Mouse (Mus musculus) ovary, postnatal 10 days (tissue): Measurements from ENCODE around the gene Wtap.
A peak's percentile ranks its signal among the peaks of the same experiment; 100 is the strongest.
"Not testable (repeated sequence)": the region's sequence is repeated elsewhere in the genome, so short reads cannot be mapped to it uniquely, and the experiment has no call there.

ENCODE experiments used
- DNase-seq: peaks from one replicate; pipeline ENCODE4 v3.0.0; 2022; ENCODE audit warnings: low spot score

Gene Wtap

DNA sequence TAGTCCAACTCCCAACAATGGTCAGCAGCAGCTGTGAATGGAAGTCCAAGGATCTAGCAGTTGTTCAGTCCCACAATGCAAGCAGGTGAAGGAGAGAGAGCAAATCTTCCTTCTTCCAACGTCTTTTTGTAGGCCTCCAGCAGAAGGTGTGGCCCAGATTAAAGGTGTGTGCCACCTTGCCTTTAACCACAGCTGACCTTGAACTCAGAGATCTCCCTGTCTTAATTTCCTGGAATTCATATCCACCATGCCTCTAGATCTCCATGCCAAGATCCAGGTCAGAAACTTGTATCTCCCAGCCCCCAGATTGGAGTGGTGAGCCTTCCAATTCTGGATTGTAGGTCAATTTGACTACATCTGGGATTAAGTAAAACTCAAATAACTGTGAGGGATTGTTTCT, at the start of gene Wtap:
Wtap (minus strand) TSS at position 101 of the 400 bp plus-strand sequence.
- DNase-seq = no peak

- DNase-seq = not testable (repeated sequence)
Measured at GRCm38 (mm10) chr17:13036627-13037192, 42.7 kb upstream of the Wtap start.

DNA sequence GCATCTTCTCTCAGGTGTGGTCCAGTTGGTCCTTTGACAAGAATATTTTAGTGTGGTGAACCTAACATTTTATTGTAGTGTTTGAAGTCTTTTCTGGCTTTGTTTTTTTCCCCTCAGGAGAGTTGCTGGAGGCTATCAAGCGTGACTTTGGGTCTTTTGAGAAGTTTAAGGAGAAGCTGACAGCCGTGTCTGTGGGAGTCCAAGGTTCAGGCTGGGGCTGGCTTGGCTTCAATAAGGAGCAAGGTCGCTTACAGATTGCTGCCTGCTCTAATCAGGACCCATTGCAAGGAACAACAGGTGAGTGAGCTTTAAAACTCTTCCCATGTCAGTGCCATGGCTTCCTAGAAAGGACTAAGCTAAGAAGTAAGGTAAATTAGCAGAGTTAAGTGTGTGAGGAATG, 19.3 kb upstream of the Wtap start:
- DNase-seq = no peak

GRCm38 (mm10) chr17:13009887-13010286, 15.9 kb upstream of the Wtap start:
- DNase-seq = no peak

- no peak for DNase-seq
Measured at GRCm38 (mm10) chr17:13008528-13008927, 14.6 kb upstream of the Wtap start.

- peak; percentile 96 for DNase-seq
Measured at GRCm38 (mm10) chr17:13007730-13008425, 13.9 kb upstream of the Wtap start.

GRCm38 (mm10) chr17:13006984-13007383, 13.0 kb upstream of the Wtap start:
- no peak for DNase-seq

DNA sequence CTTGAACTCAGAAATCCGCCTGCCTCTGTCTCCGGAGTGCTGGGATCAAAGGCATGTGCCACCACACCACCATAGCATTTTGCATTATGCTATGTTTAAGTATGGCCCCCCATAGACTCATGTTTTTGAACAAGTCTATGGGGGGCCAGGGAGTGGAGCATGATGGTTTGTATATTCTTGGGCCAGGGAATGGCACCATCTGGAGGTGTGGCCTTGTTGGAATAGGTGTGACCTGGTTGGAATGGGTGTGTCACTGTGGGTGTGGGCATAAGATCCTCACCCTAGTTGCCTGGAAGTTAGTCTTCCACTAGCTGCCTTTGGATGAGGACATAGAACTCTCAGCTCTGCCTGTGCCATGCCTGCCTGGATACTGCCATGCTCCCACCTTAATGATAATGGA, 12.6 kb upstream of the Wtap start, which contains the start of gene Sod2:
Sod2 (plus strand) TSS at position 301 of the 400 bp plus-strand sequence.
- not testable (repeated sequence) for DNase-seq

- not testable (repeated sequence) for DNase-seq
Measured at GRCm38 (mm10) chr17:13004436-13004835, 10.5 kb upstream of the Wtap start.

DNA sequence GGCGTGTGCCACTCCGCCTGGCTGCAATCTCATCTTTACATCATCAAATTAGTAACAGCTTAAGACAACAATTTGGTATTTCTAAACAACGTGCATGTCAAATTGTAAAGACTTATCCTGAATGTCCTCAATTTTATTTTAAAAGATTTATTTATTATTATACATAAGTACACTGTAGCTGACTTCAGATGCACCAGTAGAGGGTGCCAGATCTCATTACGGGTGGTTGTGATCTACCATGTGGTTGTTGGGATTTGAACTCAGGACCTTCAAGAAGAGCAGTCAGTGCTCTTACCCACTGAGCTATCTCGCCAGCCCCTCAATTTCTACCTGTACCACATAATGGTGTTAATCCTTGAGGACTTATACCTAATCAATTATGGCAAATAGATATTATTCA, 8.3 kb upstream of the Wtap start:
- DNase-seq = not testable (repeated sequence)

DNA sequence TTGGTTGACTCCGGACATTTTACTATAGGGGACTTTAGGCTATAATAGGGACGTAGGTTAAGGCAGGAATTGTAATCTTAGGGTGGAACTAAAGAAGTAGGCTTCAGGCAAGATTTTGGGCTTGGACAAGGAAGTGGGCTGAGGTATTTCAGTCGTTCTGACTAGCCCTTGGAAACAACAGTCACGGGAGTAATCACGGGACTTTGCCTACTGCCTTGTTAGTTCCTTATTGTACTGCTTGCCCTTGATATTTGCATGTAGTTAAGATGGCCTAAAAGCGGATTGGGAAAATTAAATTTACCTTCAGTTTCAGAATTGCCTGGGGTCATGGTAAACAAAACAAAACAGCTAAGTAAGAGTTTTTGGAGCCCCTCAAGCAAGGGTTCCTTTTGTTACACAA, 5.1 kb upstream of the Wtap start:
- no peak for DNase-seq

DNA sequence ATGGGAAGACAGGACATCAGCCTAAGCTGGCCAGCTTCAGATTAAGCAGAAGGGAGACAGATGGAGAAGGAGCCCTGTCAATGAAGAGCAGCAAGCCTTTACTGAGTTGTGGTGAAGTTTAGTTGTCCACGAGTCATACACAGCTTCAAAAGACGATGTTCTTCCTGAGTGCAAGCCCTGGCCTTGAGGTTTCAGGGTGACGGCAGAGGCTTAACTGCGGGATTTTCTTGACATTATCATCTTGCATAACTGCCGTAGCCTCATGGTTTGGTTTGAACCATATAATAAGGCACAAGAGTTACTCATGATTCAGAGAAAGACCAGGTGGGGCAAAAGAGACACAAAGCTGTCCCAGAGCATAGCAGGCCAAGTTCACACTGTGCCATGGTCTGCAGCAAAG, 3.9 kb upstream of the Wtap start:
- no peak for DNase-seq

DNA sequence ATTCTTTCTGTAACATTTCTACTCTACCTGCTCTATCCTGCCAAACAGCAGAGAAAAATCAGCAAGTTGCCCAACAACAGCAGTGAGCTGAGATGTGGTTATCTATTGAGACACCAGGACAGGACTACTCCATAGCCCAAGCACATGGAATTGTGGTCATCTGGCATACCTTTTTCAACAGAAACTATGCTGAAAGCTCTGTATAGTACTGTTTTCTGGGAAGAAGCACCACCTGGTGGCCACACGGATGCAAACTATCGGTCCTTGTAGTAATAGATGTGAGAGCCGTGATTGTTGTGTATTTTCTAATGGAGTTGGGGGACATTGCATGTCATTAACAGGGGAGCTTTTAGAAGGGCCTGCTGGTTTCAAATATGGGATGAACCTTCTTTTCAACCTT, 2.4 kb upstream of the Wtap start:
- DNase-seq = no peak

GRCm38 (mm10) chr17:12992470-12992991, 1.4 kb downstream of the Wtap start:
- DNase-seq = peak; percentile 93

GRCm38 (mm10) chr17:12991635-12992358, 2.2 kb downstream of the Wtap start:
- DNase-seq = peak; percentile 86

DNA sequence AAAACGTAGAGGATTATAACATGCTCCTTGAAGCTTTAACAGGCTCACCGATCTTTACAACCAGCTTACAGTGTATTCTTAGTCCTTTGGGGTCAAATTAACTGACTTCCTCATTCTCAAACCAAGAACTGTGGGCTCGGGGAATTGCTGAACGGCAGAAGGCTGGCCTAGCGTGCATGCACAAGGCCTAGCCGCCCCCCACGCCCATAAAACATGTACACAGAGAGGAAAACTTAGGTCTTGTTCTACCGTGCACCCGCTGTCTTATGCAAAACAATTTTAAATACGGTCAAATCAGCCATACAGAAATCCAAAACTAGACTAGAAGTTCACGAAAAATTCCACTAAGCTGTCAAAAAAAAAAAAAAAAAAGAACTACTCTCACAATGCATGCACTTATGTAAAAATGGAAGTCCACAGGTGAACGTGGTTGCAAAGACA, 2.8 kb downstream of the Wtap start:
- DNase-seq = no peak

DNA sequence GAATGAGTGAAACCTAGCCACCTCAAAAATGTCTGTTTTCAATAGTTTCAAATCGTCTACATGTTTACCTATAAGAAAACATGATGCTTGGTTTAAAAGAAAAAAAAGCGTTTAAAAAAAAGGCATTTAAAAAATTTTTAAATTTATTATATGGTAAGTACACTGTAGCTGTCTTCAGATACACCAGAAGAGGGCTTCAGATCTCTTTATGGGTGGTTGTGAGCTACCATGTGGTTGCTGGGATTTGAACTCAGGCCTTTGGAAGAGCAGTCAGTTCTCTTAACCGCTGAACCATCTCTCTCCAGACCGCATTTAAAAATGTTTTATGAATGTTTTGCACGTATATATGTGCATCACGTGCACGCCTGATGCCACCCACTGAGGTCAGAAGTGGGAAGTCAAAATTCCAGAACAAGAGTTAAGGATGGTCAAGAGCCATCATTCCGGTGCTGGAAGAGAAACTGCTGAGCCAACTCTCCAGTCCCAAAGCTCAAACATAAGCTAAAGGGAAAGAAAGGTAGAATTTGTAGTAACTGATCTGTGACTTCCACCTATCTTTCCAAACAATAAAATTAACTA, 3.3 kb downstream of the Wtap start:
- DNase-seq = no peak

DNA sequence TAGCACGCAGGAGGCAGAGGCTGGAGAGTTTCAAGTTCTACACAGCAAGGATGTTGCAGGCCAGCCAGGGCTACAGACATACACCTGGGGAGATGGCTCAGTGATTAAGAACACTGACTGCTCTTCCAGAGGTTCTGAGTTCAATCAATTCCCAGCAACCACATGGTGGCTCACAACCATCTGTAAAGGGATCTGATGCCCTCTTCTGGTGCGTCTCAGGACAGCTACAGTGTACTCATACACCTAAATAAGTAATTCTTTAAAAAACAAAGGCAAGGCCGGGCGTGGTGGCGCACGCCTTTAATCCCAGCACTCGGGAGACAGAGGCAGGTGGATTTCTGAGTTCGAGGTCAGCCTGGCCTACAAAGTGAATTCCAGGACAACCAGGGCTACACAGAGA, 5.9 kb downstream of the Wtap start:
- DNase-seq = not testable (repeated sequence)

DNA sequence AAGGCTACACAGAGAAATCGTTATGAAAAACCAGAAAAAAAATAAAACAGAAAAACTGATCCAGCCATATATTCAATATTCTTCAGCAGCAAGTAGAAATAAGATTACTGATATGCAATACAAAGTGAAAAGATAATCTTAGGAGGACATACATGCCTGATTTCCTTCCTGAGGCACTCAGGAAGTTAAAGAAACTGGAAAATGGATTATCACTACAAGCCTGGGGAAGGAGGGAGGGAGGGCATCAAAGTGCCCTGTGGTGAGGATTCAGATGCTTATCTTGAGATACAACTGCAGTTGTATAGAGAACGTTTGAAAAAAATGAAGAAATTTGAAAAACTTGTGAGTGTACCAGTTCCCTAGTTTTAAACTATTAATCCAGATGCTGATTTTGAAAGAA, 10.0 kb downstream of the Wtap start:
- DNase-seq = no peak

- no peak for DNase-seq
Measured at GRCm38 (mm10) chr17:12978546-12978945, 15.4 kb downstream of the Wtap start.

DNA sequence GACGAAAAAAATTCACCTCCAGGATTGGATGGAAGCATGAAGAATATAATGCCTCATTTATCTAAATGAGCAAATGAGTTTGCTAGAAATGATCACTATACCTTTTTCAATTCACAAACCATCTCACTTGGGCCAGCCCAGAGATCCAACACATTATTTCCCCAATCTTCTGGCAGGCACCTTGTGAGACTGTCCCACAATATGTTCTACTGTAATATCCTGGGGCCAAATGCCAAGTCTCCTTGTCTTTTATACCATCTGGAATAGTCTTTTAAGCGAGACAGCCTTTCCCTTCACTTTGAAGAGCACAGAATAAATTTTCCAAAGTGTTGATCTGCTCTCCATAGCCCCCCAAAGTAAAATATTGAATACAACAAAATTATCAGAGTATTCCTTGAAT, 20.1 kb downstream of the Wtap start:
- DNase-seq = no peak

DNA sequence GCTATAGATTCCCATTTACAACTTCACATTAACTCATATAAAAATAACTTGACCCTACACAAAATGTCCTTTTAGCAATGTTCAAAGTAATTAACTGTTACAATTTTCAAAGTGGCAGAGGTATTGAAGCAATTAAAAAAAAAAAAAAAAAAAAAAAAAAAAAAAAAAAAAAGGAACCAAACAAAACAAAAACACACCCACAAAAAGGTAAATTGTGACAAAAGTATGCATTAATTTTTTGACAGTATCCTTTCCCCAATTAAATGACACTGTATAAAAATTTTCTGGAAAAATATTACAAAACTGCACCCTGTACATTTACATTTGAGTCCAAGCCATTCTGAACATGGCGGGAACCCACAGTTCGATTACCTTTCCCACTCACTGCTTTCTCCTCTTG, 26.8 kb downstream of the Wtap start:
- DNase-seq = no peak

GRCm38 (mm10) chr17:12963476-12963875, 30.5 kb downstream of the Wtap start:
- no peak for DNase-seq
